Mouse (Mus musculus) megakaryocyte progenitor cell, adult 5-6 weeks (primary cell): Measurements from ENCODE around the gene Gzme. TPM values are rescaled to one million over a fixed set of nuclear protein-coding genes. Genes with fewer than 3 reads are reported as not detected.
"Not testable (repeated sequence)": the region's sequence is repeated elsewhere in the genome, so short reads cannot be mapped to it uniquely, and the experiment has no call there.

Experiments
- ATAC-seq: replicated peaks from 2 replicates; pipeline ENCODE4 v1.8.0; 2016; ENCODE audit warnings: mild to moderate bottlenecking, moderate TSS enrichment, inconsistent platforms; ENCODE audit not compliant: poor library complexity
- total RNA-seq, 2 experiments: library from RNA; stranded (forward) in 1 of 2; stranded (reverse) in 1 of 2; fragments of 157-497, 149-512 nt in 1 of 2; fragments of 200-1000 nt in 1 of 2; gene quantifications; 2 replicates each; pipeline versions ENCODE4 v1.2.3 to v1.2.4; 2015 to 2017

Gene Gzme
- not detected in 2 replicates for total RNA-seq (2015)
- not detected in 2 replicates for total RNA-seq (2017)

- ATAC-seq: no peak
Observed at GRCm38 (mm10) chr14:56120525-56120924, at the start of gene Gzme. Gzme (minus strand) TSS chr14:56120625.

DNA sequence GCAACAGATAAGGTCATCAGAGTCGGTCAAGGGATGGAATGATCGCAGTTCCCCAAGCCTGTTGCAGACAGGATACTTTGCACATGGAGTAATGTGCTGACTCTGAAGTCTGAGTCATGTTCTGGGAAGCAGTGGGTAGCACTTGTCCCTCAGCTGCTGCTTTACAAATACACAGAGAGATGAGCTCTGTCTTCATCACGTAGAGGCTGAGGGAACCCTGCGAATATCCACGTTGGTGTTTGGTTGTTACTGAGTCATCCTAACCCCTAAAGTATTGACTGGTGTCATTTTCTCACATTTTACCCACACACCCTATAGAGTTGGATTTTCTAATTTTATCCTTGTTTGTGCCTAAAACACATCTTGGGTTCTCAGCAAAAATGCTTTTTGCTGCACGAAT, 47.6 kb upstream of the Gzme start:
- ATAC-seq: no peak

GRCm38 (mm10) chr14:56162109-56162508, 41.7 kb upstream of the Gzme start:
- no peak for ATAC-seq

DNA sequence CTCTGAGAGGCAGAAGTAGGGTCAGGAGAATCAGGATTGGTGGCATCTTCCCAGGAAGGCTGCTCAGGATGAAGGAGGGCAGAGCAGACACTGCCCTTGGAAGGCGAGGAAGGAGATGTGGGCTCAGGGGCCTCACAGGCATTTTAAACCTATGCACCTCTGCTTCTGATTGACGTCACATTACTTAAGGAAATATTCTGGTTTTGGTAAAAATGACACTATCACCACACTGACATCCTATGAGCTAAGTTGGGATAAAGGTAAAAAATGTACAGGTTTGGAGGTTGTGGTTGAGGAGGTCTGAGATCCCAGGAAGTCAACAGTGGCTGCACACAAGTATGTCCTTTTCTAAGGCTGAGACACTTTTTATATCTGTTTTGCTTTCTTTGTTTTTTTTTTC, 39.1 kb upstream of the Gzme start, which contains the start of gene Gzmg:
Gzmg (minus strand) TSS at position 101 of the 400 bp plus-strand sequence.
- not testable (repeated sequence) for ATAC-seq

DNA sequence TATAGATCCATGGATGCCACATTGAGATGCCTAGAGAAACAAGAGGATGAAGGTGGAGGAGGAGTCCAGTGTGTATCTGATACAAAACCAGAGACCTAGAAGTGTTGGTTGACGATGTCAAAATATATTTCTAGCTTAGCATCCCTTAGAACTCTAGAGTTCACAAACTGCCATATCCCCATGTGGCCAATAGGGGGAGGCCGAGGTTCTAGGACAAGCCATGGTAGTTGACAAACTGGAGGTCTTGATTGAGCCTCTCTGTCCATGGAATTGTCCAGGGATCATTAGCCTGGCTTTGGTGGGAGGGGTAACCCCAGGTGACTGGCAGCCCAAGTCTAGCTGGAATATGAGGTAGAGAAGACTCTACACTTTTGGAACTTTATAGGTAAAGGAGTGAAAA, 34.9 kb upstream of the Gzme start:
- no peak for ATAC-seq

DNA sequence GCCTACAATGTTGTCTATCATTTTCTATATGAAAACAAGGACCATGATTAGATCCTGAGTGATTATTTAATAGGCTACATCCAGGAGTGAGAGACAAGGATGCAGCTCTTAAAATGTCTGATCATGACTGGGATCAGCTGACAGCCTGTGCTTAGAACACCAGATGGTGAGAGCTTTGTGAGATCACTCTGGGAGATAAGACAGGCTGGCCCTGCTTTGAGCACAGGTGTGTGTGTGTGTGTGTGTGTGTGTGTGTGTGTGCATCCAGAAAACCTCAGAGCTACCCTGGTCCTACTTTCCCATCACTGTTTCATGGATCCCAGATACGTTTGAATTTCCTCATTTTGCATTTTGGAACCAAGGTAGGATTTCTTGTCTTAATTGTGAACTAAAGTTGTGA, 13.2 kb upstream of the Gzme start:
- ATAC-seq: not testable (repeated sequence)

GRCm38 (mm10) chr14:56132508-56132907, 12.1 kb upstream of the Gzme start, which contains the start of gene Gzmd:
Gzmd (minus strand) TSS chr14:56132608.
- ATAC-seq: not testable (repeated sequence)

GRCm38 (mm10) chr14:56128341-56128740, 7.9 kb upstream of the Gzme start:
- peak; percentile 48; the same call in 1 of the 2 replicates for ATAC-seq

GRCm38 (mm10) chr14:56123516-56123915, 3.1 kb upstream of the Gzme start:
- no peak for ATAC-seq

- not testable (repeated sequence) for ATAC-seq
Observed at GRCm38 (mm10) chr14:56115531-56116310, 4.7 kb downstream of the Gzme start.

DNA sequence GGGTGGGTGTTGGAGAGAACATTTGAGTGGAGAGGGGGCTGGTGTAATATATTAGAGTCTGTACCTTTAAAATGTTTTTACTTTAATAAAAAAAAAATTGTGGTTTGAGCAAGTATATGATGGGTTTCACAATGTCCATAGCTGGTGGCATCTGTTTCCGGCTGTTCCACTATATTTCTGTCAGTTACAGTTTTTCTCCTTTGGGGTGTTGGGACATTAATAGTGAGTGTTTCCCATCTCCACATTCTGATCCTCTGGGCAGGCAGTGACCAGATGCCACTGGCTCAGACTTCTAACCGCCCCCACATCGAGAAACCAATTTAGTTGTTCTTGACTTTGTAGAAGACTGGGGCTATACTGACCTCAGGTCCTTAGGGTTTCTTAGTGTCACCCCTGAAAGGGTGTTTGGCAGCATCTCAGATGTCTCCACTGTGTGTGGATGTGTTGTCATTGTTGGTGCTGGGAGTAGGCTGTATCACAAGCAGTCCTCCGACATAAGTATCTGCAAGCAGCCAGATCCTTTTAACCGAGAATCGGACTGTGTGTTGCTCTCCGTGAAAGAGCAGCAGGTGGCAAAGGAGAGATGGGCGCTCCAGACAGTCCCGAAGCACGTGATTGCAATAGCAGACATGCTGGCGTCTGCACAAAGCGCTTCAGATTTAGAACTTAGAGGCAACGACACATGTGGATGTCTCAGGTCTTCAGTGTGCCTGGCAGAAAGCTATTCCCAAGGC, 14.8 kb downstream of the Gzme start:
- ATAC-seq: peak; percentile 56

DNA sequence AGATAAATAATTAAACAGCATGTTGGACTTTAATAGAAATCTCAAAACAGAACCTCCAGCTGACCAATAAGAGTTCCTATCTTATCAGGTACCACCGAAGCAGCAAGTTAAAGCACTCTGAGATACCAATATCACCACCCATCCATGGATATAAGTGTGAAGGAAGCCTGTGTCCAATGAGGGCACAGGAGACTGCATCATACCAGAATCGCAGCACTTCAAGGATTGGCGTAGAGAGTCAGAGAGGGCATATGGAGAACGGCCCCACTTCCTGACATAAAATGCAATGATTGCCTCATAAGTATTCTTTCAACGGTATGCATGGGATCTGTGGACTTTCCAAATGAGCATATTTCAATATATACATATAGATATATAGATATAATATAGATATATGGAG, 15.4 kb downstream of the Gzme start:
- ATAC-seq: peak; percentile 55

DNA sequence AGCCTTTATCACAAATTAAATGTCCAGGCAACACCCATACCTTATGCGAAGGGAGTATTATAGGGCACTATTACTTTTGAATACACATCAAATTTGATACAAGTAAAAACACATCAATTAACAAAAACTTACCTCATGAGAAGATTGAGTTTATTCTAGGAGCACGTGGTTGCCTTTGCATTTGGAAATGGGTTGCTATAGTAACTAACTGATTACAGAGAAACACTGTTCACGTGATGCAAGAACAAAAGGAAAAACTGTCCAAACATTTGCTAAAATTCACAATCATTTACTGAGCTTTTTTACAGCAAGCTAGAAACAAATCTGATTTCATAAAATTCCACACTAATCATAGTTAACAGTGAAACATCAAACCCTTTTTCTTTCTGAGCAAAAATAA, 17.0 kb downstream of the Gzme start:
- ATAC-seq: no peak

- ATAC-seq: peak; percentile 69
Observed at GRCm38 (mm10) chr14:56102386-56102785, 18.0 kb downstream of the Gzme start, which contains the start of gene Ctsg. Ctsg (minus strand) TSS chr14:56102574.

- ATAC-seq: peak; percentile 47; the same call in 1 of the 2 replicates
Observed at GRCm38 (mm10) chr14:56098940-56099339, 21.5 kb downstream of the Gzme start.

- no peak for ATAC-seq
Observed at GRCm38 (mm10) chr14:56097597-56097996, 22.8 kb downstream of the Gzme start.

DNA sequence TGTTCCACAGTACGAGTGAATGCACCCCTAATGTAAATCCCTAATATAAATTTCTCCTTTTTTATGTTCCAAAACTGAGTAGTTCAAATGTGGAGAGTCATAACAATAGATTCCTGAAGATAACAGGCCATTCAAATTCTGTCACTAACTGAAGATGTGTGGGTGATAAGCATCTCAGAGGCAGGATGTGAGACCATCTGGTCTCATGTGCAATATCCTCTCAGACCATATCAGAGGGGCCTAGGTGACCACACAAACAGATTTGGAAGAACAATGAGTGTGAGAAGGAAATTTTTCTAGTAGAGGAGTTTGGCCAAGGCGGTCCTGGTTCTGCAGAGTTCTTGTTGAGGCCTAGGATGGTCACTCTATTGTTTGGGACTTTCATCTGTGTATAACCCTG, 27.1 kb downstream of the Gzme start:
- ATAC-seq: peak; percentile 58

DNA sequence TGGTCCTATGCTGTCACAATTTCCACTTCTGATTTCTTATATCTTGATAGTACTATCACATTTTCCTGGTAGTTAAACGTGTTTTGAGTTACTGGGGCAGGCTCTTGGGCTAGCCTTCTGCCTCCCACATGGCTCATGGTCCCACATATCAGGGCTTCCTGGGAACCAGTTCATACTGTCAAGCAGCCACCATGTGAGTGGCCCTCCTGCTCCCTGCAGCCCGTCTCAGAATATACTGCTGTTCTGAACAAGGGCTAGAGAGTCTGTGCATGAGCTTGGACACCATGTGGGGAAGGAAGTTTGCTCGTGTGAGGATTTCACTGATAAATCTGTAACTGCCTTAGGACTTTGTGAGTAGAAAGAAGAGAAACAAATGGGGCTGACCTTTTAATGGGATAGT, 33.7 kb downstream of the Gzme start:
- no peak for ATAC-seq

DNA sequence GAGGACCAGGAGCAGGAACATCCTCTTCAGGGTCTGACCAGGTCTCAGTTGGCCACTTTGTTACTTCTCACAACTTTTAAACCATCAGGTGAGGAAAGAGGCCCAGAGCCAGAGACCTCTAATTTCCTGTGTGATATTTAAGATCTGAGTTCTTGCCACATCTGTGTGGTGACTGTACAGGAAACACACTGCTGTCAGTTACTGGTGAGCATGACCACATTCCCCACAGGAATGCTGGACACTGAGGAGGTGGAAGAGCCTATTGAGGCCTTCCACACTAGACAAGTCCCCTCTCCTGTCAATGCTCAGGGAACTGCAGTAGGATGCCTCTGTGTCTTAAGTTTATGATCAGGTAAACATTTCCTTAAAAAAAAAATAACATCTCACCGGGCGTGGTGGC, 35.3 kb downstream of the Gzme start, which contains the start of gene Mcpt8:
Mcpt8 (minus strand) TSS at position 107 of the 400 bp plus-strand sequence.
- peak; percentile 80 for ATAC-seq

- no peak for ATAC-seq
Observed at GRCm38 (mm10) chr14:56082016-56082415, 38.4 kb downstream of the Gzme start.
